Mouse (Mus musculus): ENCODE data around the gene Prune2.
A peak's percentile ranks its signal among the peaks of the same experiment; 100 is the strongest.

Prune2 gene

DNA sequence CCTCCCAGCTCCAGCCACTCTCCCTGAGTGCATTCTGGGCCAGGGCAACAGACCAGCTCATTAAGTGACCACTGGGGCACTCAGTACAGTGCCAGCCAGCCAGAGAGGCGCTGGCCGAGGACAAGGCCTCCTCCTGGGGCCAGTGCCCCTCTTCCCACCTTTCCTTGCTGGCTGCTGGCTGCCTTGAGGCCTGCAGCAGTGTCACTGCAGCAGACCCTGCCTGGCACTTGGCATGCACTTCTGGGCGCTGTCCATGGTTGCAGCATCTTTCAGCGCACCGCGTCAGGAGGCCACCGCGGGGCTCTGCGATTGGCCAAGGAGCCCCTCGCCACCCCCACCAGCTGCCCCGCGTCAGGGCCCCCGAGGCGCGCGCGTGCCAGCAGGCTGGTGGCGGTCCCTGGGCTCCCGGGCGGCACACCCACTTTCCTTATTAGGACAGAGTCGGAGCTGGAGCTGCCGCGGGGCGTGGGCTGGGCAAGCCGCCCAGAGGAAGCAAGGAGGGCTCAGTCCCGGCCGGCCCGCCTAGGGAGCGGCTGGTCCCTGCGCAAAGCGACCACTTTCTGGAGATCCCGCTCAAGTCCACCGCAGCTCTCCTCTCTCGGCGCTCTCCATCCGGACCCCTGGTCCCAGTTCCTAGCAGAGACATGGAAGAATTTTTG, at the start of gene Prune2:
Gene Prune2, plus strand, starts transcription at position 506 of the 659 bp plus-strand sequence.
- peak in 1 of 2 experiments; percentile 1 for DNase-seq

DNA sequence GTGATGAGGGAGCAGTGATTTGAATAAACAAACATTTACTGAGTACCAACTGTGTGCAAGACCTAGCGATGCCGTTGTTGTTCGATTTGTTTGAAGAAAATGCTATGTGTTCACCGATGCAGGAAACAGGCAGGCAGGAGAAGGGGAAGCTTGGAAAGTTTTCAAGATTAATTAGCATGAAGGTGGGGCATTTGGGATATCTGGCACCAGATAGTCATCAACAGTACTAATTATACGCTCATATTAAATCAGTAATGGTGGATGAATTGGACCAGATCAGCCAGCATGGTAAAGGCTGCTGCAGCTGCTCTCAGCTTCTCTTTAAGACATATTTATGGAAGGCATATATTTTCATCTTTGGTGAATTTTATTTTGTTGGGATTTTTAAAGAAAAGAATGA, 44.4 kb upstream of the Prune2 start:
- no peak for DNase-seq

DNA sequence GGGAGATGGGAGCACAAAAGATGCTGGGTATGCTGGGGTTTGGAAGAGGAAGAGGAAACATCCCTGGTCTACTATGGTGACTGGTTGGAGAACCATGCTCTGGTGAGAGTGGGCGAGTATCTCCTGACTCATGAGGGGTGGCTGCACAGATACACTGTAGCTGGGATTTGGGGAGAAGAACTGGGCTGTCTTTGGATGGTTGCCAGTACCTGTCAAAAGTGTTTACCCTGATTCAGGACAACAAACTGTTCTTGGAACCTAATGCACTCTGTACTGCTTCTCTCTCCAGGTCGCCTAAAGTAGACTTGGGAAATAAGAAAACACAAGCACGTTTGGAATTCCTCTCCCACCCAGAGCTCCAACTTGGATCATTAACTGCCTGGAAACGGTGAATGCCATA, 31.4 kb upstream of the Prune2 start:
- DNase-seq: no peak

DNA sequence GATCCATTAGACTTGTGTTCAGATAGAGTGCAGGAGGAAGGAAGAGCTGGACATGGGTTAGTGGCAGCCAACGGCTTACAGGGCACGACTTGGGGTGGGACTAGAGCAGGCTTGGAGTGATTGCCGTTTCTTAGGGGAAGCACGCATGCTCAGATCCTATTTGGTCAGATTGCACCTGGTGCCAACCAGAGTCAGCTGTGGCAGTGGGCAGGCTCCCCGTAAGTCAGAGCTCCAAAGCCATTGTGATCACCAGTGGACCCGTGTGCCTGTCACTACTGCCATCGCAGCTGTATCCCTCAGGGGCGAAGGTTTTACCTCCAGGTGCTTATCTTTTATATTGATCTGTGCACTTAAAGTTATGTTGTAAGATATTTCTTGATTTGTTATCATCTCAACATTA, 21.3 kb upstream of the Prune2 start:
- DNase-seq: no peak

DNA sequence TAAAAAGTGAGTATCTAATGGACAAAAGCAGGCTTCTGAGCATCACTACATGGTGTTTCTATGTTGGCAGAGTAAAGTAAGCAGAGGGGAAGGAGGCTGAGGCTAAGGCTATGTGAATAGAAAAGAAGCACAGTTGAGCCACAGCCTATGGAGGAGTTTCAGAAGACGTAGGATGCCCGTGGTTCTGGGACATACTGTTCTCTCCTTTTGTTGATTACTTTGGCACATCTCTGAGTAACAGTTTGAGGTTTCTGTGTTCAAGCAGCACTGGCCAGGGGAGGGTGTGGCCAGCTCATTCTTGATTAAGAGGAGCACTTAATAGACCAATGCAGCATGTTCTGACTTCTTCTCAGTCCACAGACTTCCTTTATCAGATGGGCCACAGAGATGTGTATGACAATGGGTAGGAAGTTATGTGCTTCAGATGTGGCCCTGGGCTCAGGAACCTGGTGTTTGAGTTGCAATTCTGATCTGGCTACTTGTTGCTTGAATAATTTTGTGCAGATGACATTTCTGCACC, 7.1 kb upstream of the Prune2 start:
- no peak for DNase-seq

DNA sequence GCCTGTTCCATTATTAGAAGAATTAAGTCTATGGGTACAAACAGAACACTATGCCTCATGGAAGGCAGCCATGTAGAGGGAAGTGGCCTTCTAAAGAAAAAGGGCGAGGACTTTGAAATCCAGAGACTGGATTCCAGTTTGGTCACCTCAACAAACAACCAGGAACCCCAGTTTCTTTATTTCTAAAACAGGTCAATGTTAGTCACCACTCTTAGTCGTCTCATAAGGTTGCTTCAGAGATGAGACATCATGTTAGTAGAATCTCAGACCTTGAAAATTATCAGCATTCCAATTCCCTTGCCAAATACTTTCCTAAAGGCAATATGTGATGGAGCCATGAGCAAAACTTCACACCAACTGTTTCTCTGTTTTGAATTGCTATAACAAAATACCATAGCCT, 6.6 kb upstream of the Prune2 start:
- DNase-seq: no peak

DNA sequence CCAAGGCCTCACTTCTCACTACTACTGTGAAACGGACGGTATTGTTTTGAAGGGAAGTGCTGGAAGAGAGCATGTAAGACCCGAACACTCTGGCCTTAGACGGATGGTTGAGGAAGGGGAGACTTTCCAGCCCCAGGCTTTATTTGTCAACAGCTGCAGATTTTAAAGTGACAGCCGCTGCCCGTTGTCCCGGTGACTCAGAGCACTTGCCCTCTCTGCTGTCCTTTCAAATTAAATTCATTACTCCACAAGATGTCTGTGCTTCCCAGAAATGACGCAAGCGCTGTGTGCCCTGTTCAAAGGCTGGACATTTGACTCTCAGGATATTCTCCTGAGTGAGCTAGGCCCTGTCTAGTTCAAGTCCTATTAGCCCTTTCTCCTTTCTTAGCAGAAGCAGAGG, 5.9 kb upstream of the Prune2 start:
- no peak for DNase-seq

DNA sequence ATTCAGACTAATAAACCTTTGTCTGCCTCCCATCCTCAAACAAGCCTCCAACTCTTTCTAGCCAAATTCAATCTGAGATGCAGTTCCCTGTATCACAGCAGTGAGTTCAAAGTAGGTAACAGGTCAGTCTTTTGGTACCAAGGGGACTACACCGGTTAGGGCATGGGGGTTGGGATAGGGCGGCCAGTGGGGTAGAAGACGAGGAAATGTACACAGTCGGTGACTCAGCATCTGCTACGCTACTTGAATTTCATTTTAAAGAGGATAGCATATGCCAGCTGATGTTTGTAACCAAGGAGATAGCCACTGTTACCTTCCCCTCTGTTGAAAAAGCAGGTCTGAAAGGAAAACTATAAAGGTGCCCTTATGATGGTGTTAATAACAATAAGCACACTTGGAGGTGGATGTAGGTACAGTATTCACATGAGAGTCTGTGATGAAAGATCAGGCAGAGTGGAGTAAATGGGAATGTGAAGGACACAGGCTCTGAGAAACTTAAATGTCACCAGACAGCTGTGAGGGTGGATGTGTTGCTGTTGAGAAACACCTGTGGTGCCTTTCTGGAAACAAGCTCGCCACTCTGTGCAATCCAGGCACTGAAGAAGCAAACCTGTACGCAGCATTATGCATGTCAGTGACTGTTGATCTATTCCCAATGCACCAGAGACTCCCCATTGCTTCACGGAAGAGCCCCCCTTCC, 5.1 kb upstream of the Prune2 start:
- no peak for DNase-seq

DNA sequence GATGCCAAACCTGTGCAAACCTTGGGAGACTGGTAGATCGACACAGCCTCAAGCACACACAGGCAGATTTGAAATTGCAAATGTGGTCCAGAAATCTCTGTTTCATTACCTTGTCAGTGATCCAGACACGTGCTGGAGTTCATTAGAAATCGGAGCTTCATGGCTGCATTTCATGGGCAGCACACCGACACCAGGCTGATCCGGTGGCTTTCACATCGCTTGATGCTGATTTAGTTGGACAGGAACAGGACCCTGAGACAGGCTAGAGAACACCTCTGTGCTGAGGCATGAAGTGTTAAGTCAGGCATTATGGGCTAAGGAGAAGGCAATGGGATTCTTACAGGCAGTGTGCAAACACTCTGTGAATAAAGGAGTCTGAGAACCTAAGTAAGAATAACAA, 1.2 kb upstream of the Prune2 start:
- DNase-seq: no peak

DNA sequence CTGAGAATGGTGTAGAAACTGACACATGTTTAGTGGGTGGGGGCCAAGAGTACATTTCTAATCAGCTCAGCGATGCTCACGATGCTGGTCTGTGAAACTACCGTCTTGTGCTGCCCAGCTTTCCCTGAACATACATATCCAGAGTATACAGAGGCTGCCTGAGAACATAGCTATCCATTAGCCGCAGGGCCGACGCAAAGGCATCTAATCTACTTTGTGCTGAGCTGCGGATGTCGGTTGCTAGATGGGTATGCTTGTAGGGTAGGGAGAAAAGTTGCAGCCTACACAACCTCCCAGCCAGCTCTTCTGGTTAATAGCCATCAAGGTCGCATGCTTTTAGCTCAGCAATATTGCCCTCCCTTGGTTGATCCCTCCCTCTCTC, 696 bp upstream of the Prune2 start:
- DNase-seq: no peak

DNA sequence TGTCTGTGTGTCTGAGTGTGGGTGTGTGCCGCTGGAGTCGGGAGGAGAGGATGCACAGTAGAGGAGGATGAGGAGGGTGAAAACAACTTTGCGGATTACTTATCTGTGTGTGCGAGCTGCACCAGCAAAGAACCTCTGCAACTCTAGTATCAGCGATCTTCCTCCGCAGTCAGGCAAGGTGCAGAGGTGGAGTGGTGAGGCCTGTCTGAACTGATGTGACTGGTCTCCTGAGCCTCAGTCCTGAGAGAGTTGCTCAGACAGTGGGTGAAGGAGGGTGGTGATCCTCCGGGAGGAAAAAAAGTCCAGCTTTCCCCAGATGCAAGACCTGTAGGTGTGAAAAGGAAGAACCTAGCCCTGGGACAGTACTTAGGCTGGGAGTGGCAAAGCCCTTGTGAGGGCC, 401 bp downstream of the Prune2 start:
- DNase-seq: no peak

DNA sequence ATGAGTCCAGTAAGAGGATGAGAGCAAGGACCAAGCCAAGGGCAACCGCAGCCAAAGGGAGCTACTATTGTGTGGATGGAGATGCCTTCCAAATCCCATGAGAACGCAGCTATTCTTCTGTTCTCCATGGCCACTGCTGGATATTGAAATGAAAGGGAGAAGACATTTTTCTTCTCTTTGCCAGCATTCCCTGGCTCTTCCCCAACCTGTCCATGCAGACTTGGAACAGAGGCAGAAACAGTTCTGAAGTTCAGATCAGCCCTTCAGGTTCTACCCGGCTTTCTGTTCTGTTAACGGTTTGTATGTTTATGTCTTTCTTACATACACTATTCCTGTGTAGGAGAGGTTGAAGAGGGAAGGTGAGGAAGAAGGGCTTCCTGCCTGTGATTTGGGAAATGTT, 3.1 kb downstream of the Prune2 start:
- DNase-seq: no peak

DNA sequence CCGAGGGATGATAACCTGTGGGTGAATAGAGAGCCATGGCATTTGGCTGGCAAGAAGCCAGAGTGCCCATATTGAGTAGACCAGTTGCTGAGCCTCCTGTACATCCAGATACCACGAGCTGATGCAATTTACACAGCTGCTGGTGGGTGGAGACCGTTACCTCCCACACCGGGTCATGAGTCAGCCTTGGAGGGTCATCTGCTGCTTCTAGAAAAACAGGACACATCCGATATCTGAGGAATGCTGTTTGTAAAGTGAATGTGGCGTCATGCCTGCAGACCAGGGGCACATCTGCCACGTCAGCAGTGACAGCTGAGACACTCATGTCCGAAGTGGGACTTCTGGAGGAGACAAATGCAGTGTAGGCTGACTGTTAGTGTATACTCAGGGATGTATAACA, 3.6 kb downstream of the Prune2 start:
- DNase-seq: no peak

DNA sequence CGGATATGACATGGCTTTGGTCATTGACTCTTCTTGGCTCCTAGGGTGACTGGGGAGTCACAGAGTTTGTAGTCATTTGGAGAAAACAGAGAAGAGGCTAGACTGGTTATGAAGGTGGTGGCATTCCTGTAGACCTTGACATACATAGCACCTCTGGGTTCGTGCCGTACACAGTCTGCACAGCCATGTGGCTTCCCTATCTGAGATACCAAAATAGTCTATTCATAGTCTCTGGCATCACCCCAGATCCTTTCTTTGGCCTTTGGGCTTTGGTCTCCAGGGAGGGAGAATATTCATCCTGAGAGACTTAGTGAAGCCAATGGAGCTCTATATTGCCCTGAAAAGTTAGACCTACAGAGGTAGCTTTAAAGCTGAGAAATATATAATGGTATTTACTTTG, 5.1 kb downstream of the Prune2 start:
- no peak for DNase-seq

DNA sequence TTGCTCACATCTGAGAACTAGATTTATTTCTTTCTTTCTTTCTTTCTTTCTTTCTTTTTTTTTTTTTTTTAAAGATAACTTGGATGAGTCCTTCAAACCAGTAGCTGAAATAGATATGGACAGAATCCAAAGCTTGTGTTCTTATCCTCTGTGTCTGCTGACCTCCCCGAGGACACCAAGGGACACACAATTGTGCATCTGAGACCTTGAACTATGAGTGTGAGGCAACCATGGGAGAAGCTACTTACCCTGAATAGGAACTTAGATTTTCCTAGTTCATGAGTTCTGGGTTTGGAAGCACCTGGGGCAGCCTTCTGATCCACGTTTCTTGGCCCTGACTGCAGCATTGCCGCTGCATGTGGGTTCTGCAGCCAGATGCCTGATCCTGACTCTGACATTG, 7.3 kb downstream of the Prune2 start:
- no peak for DNase-seq

DNA sequence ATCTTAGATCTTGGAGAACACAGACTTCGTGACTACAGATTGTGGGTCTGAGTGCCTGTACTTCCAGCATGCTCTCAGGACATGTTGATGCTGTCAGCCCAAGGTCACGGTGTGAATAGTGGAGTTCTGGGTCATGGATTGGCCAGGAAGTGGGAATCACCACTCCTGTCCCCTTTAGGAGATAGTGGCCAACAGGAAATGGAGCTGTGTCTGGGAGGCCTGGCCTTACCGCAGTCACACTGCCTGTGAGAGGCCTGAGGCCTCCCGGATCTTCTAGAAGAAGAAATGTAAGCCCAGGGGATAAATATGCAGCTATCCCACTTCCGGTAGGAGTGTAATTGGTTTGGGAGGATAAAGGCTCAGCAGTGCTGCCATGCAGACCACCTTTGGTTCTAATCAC, 12.8 kb downstream of the Prune2 start:
- no peak for DNase-seq

DNA sequence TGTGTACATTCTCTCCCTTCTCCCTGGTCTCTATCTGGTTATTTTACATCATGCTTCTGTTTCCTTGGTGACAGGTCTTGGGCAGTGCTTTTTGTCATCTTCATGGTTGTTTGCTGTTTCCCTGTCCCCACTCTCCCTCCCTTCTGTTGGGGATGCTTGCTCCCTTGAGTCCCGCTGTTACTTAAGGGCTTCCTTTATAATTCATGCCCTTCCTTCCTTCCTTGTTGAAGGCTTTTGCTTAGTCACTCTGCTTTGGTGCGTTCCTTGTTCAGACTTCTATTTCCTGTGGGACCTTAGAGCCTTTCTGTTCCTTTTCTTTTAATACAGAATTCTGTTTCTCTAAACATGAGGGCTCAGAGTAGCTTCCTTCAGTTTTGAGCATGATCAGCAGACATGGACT, 14.7 kb downstream of the Prune2 start:
- DNase-seq: no peak

DNA sequence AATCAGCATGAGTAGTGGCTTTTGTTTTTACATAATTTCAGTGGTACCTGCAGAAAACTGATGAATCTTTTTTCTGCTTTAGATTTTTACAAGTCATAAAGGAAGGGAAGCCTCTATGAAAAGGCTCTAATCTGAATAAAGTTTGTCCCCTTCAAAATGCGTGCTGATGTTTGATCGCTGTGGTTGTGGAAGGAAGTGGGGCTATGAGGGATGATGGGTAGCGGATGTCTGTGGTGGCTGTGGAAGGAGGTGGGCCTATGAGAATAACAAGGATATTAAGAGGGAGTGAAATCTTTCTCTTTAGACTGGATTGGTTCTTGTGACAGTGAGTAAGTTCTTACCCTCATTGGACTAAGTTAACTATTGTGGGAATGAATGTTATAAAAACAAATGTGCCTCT, 23.0 kb downstream of the Prune2 start:
- no peak for DNase-seq

DNA sequence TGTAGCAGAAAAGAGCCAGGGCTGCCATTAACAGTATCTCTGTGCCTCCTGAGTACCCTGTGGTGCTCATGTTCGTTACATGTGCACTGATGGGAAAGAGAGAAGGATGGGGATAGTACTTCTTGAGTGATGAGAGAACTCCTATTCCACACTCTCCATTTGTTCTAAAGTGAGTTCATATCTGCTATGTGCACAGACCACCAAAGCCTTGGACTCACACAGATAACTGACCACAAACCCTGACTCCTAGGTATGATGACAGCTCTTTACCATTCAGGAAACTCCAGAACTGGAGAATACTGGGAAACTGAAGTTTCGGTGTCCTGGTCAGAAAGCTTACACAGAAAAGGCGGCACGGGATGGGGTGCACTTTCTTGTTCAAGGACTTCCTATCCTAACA, 25.8 kb downstream of the Prune2 start:
- DNase-seq: no peak

DNA sequence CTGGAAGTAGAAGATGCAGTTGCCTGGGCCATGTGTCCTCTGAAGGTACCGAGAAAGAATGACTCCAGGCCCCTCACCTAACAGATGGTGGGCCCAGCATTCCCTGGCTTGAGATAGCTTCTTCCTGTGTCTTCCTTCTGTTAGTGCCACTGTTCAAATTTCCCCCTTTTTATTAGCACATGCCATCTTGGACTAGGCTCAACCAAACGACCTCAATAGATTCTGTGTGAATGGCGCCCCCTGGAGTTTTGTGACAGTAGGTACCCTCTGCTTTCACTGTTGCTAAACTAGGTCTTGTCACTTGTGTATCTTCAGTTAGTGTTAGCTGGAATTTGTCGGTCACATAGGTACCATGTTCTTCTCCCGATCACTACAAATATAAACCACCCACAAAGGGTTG, 29.0 kb downstream of the Prune2 start:
- DNase-seq: peak; percentile 36 to 40

DNA sequence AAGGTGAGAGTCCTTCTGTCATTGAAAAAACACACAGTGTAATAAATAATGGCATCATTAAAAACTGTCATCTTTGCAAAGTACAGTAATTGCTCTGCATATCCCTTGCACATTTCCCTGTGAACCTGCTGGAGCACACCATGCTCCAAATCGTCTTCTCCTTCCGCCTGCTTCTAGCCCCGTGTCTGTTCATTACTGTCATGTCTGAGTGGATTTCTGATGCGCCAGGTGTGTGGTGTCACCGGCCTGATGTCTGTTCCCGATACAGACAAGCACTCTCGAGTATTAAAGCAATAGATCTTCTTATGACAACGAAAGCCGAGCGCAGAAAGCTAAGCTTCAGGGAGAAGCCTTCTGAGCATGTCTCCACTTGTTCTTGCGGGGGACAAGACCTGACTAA, 32.1 kb downstream of the Prune2 start:
- DNase-seq: no peak

DNA sequence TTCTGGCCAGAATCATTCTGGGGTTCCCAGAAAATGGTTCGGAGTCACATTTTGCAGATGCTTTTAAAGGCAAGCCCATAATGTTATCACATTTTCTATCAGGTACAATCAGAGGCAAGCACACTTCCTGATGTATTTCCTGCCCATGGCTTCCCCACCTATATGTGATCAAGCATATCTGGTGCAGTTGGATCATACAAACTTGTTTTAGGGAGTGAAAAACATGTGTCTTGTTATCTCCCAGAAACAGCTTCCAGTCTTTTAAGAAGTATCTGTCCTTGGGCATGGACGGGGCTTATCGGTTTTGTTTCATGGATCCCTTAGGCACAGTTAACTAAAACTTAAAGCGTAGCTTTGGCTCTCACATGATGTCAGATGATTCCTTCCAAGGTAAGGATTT, 36.2 kb downstream of the Prune2 start:
- no peak for DNase-seq

DNA sequence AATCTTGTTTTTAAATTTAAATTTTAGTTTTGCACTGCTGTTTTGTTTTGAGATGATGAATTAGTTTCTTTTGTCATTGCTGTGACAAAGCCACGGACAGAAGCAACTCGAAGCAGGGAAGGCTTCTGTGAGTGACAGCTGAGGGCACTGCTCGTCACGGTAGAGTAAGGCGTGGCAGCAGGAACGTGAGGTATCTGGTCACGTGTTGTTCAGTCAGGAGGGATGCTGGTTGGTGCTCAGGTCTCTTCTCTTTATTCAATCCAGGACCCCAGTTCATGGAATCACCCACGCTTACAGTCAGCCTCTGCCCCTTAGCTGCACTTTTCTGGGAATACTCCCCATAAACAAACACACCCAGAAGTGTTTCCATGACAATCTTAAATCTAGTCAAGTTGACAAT, 38.3 kb downstream of the Prune2 start:
- no peak for DNase-seq

DNA sequence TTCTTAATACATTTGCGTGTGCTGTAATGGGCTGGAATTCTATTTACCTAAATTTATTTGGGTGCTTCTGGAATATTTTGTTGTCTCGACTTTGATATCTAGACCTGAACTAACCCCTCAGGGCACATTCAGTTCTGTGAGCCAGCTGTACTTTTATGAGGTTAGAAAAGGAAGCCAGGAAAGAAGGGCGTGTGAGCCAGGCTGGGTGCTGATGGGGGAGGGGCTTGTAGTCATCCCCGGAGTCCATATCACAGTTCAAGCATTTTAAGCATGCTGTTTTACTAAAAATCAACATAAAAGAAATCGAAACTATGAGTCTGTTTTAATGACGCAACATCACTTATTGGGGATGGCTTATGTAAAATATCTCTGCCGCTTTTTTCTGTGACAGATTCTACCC, 42.0 kb downstream of the Prune2 start:
- DNase-seq: peak; percentile 4 to 5

Data from B cell, adult 2 months (primary cell).